Mouse (Mus musculus): ENCODE data around the gene 1110065P20Rik. TPM values are rescaled to one million over a fixed set of nuclear protein-coding genes. Genes with fewer than 3 reads are reported as not detected.

1110065P20Rik gene
- 14.3 to 15.5 TPM (median 14.7 TPM) in 4 replicates for total RNA-seq (2023; ENCODE audit: inconsistent age)

GRCm38 (mm10) chr4:124850933-124851658 lies at the start of gene 1110065P20Rik:
TSS of gene 1110065P20Rik (minus strand) at chr4:124851196.

GRCm38 (mm10) chr4:124880599-124880998 lies 29.6 kb upstream of the 1110065P20Rik start, which contains the start of gene Epha10:
TSS of gene Epha10 (plus strand) at chr4:124880899.

DNA sequence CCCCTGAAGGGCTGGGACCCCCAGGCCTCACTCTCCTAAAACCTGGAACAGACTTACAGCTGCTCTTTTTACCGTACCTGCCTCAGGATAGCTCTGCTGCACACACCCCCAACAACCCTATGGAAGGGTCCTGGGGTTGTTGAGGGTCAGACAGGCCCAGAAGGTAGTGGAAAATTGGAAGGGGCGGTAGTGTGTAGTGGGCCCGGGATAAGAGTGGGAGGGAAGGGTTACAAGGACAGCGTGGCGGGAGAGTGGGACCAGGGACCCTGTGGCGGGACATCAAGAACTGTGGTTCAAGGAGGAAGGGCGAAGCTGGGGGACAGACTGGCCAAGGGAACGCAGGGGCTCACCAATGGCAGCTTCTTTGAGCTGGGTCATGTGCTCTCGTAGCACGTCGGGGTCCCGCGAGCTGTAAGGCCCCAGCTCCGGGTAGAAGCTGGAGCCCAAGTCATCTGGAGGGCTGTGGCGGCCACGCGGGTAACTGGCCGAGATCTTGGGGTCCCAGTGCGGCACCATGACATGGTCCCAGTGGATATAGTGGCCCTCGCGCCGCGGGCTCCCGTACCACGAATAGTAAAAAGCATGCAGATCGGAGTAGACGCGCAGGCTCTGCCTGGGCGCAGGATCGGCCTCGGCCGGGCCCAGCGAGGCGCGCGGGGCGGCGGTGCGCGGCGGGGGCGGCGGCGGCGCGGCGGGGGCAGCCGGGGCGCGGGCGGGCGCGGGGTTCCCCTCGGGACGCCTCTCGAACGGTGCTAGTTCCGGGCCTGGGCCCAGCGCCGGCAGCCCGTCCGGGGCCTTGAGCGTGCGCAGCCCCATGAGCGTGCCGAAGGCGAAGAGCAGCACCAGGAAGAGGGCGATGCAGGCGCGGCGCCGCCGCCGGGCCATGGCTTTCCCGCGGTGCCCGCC lies 10.5 kb upstream of the 1110065P20Rik start, which contains the start of gene Maneal:
Gene Maneal, minus strand, starts transcription at position 889 of the 906 bp plus-strand sequence.

DNA sequence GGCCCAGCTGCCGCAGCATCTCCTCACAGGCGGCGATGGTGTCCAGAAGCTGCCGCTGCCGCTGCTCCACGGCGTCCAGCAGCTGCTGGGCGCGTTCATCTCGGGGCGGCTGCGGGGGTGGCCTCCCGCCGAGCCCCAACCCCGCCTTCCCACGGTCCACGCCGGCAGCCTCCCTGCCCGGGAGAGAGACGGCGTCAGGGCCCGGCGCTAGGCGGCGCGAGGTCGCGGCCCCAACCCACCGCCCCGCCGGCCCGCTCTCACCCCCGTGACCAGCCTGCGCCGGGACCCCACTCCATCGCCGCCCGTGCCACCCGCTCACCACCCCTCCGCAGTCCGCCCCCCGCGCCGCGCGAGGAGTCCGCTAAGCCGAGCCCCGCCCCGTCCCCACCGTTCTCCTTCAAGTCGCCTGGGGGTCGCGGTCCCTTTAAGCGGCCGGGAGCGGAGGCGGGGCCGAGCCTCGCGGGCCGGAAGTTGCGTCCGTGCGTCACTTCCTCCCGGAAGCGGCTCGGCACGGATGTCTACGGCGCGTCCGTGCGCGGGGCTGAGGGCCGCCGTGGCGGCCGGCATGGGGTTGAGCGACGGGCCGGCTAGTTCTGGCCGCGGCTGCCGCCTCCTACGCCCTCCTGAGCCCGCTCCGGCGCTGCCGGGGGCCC lies 609 bp downstream of the 1110065P20Rik start, which contains the start of gene Yrdc:
Gene Yrdc, plus strand, starts transcription at position 419 of the 653 bp plus-strand sequence.

GRCm38 (mm10) chr4:124801552-124802308 lies 49.3 kb downstream of the 1110065P20Rik start, which contains the start of gene Mtf1:
TSS of gene Mtf1 (plus strand) at chr4:124802104.

Other genes with a start within 250 kb of the 1110065P20Rik start
- gene 3100002H09Rik, start 240.4 kb downstream of the 1110065P20Rik start, total RNA-seq (2023; ENCODE audit: inconsistent age): not detected in 4 replicates
- not detected in 4 replicates for gene Pou3f1, start 194.4 kb downstream of the 1110065P20Rik start, total RNA-seq (2023; ENCODE audit: inconsistent age)
- 21.3 to 25.1 TPM (median 22.3 TPM) in 4 replicates for gene Utp11, start 157.6 kb downstream of the 1110065P20Rik start, total RNA-seq (2023; ENCODE audit: inconsistent age)
- gene Fhl3, start 150.5 kb downstream of the 1110065P20Rik start, total RNA-seq (2023; ENCODE audit: inconsistent age): 13.5 to 20.1 TPM (median 17.8 TPM) in 4 replicates
- gene Sf3a3, start 136.4 kb downstream of the 1110065P20Rik start, total RNA-seq (2023; ENCODE audit: inconsistent age): 54.2 to 61.6 TPM (median 56.9 TPM) in 4 replicates
- gene Inpp5b, start 109.3 kb downstream of the 1110065P20Rik start, total RNA-seq (2023; ENCODE audit: inconsistent age): 36.4 to 45.8 TPM (median 39.5 TPM) in 4 replicates
- 37.9 to 49.0 TPM (median 43.0 TPM) in 4 replicates for gene Mtf1, start 49.1 kb downstream of the 1110065P20Rik start, total RNA-seq (2023; ENCODE audit: inconsistent age)
- gene Yrdc, start 517 bp downstream of the 1110065P20Rik start, total RNA-seq (2023; ENCODE audit: inconsistent age): 113 to 137 TPM (median 121 TPM) in 4 replicates
- gene Maneal, start 11.0 kb upstream of the 1110065P20Rik start, total RNA-seq (2023; ENCODE audit: inconsistent age): 0.30 to 0.77 TPM (median 0.50 TPM) in 4 replicates
- gene Epha10, start 29.7 kb upstream of the 1110065P20Rik start, total RNA-seq (2023; ENCODE audit: inconsistent age): not detected in 4 replicates
- gene 9930104L06Rik, start 85.9 kb upstream of the 1110065P20Rik start, total RNA-seq (2023; ENCODE audit: inconsistent age): 17.5 to 25.3 TPM (median 22.7 TPM) in 4 replicates
- 3.5 to 4.1 TPM (median 3.6 TPM) in 4 replicates for gene Cdca8, start 88.1 kb upstream of the 1110065P20Rik start, total RNA-seq (2023; ENCODE audit: inconsistent age)
- gene Rspo1, start 135.2 kb upstream of the 1110065P20Rik start, total RNA-seq (2023; ENCODE audit: inconsistent age): 1.4 TPM in 1 of 4 replicates, not detected in the others
- 79.5 to 103 TPM (median 95.9 TPM) in 4 replicates for gene Gnl2, start 165.4 kb upstream of the 1110065P20Rik start, total RNA-seq (2023; ENCODE audit: inconsistent age)
- gene Dnali1, start 214.5 kb upstream of the 1110065P20Rik start, total RNA-seq (2023; ENCODE audit: inconsistent age): not detected in 4 replicates
- 30.5 to 35.7 TPM (median 33.9 TPM) in 4 replicates for gene Snip1, start 215.5 kb upstream of the 1110065P20Rik start, total RNA-seq (2023; ENCODE audit: inconsistent age)
- gene Meaf6, start 233.9 kb upstream of the 1110065P20Rik start, total RNA-seq (2023; ENCODE audit: inconsistent age): 42.2 to 53.4 TPM (median 51.3 TPM) in 4 replicates

Data from B cell, adult (primary cell).